Mouse (Mus musculus) embryo, embryonic 11 days (tissue): ENCODE measurements at regions not wholly inside any gene's neighbourhood (a gene's known extent, or its start where the extent isn't known, plus 50 kb on each side); places are given as distances from the start of the nearest gene placed in this dataset.
A peak's percentile ranks its signal among the peaks of the same experiment; 100 is the strongest.

Experiments
- DNase-seq: peaks from one replicate; pipeline ENCODE4 v3.0.0-alpha.2; 2015

GRCm38 (mm10) chr1:97555565-97555955 is 106.3 kb downstream of the D1Ertd622e start:
- no peak for DNase-seq

GRCm38 (mm10) chr1:97554936-97555564 is 106.8 kb downstream of the D1Ertd622e start:
- no peak for DNase-seq

- DNase-seq, result no peak
Observed at GRCm38 (mm10) chr1:97553485-97554474, 108.1 kb downstream of the D1Ertd622e start.

DNA sequence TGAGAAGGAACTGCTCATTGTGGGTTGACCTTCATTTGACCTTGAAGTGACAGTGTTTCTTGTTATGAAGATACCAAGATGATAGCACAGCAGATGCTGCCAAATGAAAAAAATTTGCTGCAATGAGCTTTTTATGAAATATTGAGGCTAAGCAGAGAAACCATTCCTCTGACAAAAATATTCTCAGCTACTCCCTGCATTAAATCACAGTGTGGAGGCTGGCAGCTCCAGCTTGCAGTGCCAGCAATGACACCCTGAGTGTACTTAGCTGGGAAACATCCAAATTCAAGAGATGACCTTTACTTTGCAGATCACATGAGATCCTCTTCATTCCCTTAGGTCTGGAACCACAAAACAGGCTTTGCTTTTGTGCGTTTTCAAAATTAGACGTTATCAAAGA is 109.0 kb downstream of the D1Ertd622e start:
- DNase-seq, result no peak

DNA sequence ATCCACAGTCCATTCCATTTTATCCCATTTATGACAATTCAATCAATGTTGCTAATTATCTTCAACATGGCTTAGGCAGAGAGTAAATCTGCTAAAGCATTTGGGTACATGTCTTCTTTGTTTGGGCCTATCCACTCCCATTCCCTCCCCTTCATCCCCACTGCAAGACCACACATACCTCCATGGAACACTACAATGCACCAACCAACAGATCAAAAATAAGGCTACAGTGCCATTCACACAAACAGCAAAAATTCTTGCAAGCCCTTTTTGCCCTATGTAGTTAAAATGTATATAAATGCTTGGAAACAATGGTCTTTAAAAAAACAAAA is 120.7 kb downstream of the D1Ertd622e start:
- no peak for DNase-seq

DNA sequence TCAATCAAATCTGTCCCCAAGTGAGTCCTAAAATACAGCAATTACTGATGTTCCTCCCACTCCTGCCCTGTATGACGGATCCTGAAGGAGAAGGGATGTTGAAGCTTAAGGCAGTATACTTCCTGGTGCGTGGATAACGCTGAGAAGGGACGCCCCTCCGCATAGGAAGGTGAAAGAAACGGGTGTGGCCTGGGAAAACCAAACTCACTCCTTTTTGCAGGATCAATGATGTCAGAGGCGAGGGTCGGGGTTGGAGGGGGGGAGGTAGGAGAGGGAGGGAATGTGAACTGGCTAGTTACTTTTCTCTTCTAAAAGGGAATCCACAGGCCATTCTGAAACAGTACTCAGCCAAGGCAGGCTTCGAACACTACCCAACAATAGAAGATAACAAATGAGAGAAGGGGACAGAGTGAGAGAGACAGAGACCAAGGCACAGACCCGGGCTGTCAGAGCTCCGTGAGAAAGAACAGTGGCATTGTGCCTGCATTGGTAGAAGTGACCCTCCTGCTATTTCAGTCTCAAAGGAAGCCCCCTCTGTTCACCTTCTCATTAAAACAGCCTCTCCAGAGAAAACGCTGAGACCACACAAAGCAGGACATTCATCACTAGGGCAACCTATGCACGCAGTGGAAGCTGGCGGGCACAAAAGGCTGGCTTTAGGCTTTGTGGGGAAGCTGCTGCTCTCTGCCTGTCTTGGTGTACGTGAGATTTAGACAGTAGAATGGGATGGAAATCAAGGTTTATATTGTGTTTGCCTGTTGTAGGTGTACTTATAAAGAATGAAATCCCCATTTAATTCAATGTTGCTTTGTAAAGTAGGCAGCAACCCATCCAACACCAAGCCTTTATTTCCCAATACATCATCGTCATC is 121.3 kb downstream of the D1Ertd622e start:
- DNase-seq, result peak; percentile 81

GRCm38 (mm10) chr1:97496915-97497314 is 165.0 kb downstream of the D1Ertd622e start:
- DNase-seq, result no peak

DNA sequence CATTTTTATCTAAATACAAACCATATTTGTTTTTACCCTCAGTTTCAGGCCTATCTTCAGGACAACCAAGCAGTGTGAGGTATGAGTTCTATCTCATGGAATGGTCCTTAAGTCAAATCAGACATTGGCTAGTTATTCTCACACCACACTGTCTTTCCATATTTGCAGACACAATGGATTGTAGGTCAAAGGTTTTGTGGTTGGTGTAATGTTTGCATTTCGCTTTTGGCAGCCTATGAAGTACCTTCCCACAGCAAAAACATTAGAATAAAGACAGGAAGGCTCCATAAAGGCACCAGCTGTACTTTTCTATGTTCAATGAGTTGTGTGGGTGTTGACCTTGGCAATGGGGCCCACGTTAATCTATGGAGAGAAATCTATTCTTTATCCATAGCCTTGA is 182.0 kb downstream of the D1Ertd622e start:
- no peak for DNase-seq
